Mouse (Mus musculus): ENCODE data around the gene Rpl23a.

Rpl23a gene

DNA sequence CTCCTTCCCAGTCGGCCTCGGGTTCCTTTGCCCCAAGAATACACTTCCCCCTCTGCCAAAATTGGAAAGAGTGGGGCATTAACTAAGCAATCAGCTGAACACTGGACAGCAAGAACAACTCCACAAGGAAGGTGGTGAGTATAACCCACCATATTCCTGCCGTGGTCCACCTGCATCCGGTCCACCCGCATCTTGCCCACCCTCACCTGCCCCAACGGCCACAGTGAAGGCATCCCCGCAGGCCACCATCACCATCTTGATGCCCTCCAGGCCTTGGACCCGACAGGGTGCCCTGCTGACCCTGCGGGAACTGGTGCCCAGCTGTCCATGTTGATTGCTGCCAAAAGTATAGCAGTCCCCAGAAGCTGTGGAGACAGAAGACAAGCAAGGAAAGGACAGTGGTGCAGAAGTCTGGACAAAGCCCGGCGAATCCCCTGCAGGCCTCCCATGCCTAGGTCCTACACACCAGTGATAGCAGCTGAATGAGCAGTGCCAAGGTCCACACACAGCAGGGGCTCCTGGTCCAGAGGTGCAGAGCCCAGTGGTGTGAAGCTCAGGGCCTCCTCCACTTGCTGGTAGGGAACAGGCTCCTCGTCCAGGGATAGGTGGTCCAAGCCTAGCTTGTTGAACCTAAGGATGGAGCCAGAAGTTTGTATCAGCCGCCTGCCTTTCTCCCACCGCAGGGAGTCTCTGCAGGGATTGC, 16.0 kb downstream of the Rpl23a start:
- DNase-seq (ENCODE audit: low spot score) = no peak

DNA sequence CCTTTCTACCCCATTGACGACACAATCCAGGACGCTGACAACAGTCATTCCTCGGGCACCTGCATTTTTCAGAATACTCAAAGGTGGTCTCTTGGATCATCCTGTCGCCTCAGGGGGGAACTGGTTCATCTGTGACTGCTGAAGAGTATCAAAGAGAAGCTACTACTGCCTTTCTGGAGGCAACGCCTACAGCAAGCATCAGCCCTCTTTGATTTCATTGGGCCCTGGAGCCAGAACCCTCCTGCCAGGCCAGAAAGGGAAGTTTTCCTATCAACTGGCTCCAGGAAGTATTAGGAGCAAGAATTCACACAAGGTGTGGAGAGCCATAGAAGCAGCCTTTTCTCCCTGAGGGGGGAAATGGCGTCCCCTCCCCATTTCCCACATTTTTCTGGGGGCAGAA, 16.7 kb downstream of the Rpl23a start:
- no peak for DNase-seq (ENCODE audit: low spot score)

GRCm38 (mm10) chr11:78166161-78166560, 17.2 kb downstream of the Rpl23a start:
- DNase-seq (ENCODE audit: low spot score) = no peak

- no peak for DNase-seq (ENCODE audit: low spot score)
These were observed 17.6 kb downstream of the Rpl23a start for GRCm38 (mm10) chr11:78165761-78166109.

DNA sequence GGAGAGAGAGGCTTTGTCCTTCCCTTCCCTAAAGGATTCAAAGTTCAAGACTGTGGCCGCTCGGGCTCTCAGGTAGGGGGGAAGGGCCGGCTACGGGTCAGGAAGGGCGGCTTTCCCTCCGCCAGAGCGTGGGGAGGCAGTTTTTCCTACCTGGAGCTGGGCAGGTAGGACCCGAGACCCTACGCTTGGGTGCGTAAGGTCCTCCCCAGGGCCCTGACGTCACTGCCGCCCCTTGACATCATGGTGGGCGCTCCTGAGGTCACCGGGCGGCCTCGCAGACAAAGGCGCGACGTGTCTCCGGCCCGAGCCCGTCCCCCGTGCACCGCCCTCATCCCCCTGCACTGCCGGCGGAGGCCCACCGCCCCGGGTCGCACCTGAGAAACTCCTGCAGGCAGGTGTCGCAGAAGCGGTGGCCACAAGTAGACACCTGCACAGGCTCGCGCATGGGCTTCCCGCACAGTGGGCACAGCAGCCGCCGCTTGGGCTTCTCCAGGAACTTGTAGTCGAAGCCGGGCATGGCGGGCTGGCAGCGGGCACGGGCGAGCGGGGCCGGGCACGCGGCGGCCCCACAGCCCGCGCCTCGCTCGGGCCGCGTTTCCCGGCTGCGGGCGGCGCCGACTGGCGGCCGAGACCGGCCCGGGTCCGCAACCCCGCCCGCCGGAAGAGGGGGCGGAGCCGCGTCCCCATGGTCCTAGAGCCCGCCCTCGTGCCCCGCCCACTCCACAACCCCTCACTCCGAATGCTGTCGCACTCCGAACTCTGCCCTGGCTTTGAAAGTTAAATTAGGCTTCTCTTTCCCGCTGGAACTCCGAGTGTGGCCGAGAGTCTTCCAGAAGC, 18.2 kb downstream of the Rpl23a start, which contains the start of gene Traf4:
TSS of gene Traf4 (minus strand) at position 666 of the 837 bp plus-strand sequence.
- DNase-seq (ENCODE audit: low spot score) = peak; percentile 86

DNA sequence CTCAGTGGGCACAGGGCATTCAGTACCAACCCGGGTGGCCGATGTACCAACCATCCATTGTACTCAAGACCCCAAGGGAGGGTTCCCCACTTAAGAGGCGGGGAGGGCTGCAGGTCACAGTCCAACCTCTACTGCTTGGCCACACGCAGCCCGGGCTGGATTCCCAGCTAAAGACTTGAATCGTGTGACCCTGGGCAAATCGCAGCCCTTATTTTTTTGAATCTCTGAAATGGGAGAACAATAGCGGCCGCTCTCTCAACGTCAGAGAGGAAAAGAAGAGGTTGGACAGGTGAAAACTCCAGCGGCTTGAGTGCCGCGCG, 18.8 kb downstream of the Rpl23a start:
- DNase-seq (ENCODE audit: low spot score) = no peak

DNA sequence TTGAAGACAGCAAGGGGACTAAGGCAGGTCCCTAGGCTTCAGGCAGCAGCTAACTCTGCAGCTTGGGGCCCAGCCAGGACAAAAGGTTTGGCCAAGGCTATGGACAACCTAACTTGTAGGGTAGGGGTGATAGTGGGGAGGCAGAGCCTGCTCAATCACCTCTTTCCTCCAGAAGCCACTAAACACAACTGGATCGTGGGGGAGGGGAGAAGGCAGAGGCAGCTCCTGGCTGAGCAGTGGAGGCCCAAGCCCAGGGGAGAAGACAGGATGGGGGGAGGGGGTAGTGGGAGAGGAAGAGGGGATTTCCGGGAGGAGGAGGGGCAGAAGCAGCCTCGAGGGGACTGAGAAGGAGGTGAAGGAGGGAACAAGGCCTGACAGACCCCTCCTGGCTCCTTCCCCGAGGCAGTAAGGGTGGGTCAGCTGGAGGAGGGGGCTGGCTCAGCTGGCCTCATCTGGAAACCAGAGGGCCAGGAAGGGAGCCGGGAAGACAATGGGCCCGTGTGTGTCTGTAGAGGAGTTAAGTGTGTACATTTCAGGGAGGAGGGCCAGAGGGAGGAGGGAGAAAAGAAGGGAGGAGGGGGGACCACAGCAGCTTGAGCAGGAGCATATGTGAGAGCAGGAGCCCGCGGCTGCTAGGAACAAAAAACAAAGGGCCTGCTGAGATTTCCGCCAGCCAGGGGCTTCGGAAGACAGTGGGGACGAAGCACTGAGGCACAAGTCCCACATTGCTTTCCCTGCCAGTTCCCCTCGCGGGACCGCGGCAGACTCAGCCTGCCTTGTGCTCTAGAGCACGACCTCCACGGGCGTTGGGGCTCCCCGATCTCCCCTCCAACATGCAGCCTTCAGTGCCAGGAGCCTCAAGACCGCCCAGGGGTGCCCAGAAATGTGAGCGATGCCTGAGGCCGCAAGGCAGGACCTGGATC, 19.4 kb downstream of the Rpl23a start:
- peak; percentile 67 for DNase-seq (ENCODE audit: low spot score)

DNA sequence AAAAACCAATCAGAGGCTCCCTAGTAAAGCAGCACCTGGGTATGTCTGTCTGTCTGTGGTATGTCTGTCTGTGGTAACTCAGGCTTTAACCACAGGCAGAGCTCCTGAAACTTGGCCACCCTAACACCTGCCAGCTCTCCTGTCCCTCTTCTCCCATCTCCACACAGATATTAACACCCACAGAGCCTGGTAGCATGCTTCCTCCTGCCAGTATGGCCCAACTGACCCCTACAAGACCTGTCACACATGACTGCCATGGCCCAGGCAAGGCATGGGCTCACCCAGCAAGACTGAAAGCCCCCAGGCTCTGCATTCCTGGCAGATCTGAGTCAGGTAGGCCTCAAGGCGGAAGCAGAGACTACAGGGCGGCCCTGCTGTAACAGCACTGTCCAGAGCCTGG, 20.3 kb downstream of the Rpl23a start:
- DNase-seq (ENCODE audit: low spot score) = no peak

DNA sequence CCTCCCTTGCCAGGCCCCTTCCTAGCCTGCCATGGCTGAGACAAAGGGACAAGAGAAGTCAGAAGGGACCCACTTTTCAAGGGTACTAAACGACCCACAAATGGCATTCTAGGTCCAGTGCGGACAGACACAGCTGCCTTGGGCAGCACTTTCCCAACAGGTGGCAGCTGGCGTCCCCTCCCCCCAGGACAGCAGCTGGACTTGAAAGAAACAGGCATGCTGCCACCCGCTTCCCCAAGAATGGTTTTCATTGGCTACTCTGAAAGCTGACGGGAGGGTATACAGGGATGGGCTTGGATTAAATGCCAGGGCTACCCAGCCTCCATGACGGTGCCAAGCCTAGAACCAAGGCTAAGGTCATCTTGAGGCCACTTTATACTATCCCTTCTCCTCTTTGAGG, 20.9 kb downstream of the Rpl23a start:
- no peak for DNase-seq (ENCODE audit: low spot score)

DNA sequence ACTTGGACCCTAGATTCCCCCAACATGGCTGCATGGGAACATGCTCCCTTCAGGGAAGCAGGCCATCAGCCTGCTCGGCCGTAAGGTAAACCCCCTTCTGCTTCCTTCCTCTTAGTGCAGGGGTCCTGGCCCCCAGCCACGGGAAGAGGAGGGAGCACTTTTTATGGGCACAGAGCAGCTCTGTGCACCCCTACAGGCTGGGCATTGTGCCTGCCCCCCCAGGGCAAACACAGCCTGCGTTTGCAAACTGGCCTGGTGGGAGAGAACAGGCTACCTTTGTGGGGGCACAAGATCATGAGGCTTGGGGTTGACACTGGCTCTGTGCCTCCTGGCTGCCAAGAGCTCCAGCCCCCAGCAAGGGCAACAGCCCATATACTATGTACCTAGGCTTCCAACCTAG, 21.4 kb downstream of the Rpl23a start:
- DNase-seq (ENCODE audit: low spot score) = no peak

DNA sequence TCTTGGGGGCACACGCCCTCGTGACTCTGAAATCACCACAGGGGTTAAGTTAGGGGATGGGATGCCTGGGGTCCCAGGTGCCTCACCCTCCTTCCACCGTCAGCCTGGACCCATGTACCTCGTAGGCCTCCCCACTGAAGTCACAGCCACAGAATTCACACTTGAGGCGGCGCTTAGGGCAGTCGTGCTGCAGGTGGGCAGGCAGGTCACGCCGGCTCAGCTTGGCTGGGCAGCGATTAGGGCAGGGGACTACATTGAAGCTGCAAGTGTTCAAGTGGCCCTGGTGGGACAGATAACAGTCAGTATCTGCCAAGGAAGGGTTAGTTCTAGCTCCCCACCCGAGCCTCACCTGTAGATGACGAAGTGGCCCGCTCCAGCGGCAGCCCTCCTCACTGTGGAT, 22.2 kb downstream of the Rpl23a start:
- no peak for DNase-seq (ENCODE audit: low spot score)

DNA sequence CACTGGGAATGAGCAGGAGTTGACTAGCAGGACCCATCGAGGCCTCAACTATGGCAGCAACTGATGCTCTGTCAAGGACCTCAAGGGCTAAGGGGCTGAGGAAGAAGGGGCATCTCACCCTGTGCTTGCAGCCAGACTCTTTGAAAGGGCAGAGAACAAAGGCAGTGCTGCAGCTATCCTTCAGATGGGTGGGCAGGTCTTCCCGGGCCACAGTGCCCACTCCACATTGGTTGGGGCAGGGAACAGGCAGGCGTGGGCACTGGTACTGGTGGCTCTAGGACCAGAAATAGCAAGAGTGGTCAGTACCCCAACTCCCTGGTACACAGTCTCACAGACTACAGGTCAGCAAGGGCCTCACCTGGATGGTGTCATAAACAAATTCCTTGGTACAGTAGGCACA, 22.7 kb downstream of the Rpl23a start:
- DNase-seq (ENCODE audit: low spot score) = no peak

GRCm38 (mm10) chr11:78160171-78160570, 23.2 kb downstream of the Rpl23a start:
- no peak for DNase-seq (ENCODE audit: low spot score)

DNA sequence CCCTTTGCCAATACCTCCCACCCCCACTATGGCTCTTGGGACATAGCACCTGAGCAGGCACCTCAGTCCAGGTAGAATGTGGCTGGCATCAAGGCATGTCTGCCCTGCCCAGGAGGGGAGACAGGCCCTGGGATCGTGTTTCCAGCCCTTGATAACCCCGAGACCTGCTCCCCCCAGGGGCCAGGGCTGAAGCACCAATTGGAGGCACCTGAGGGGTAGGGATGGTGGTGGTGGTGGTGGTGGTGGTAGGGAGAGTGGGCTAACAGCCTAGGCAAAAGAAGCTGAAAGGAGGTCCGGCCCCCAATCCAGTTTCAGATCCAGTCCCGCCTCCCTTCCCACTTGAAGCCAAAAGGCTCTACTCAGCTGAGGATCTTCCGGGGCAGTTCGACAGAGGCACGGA, 23.8 kb downstream of the Rpl23a start:
- DNase-seq (ENCODE audit: low spot score) = no peak

DNA sequence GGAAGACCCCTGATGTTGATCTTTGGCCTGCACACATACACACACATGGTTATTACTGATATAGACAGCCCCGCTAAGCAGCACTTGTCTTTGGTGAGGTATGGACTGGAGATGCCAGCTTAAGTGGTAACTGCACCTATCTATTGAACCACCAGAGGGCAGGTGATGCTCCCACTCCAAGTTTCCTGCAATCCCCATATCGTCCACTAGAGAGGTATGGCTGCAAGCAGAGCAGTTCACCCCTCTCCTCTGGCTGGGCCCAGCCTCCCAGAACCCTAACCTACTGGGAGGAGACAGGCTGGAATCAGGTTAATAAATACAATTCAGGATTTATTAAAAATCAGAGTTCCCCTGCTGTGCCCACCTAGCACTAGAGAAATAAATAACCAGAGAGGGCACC, 24.3 kb downstream of the Rpl23a start:
- DNase-seq (ENCODE audit: low spot score) = peak; percentile 89

DNA sequence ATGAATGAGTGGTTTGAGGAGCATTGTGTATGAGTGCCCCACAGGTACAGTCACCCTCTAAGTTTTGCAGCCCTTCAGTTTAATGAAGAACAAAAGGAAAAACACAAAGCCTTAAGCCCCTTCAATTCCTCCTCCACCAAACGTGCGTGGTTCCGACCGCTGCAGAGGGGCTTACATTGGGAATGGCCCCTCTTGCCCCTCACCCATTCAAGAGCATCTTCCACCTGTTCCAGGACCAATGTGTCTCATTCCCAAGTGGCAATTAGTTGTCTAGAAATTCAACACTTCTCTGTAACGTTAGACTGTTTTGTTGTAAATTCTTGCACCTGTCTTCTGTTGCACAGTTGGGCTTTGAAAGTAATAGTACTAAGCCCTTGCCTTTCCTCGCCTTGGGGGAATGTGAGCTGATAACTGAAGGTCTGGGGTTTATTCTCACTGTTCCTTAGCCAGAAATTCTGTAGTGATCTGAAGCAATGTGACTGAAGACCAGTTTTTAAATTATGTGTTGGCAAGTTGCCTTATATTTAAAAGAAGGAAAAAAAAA, 27.2 kb downstream of the Rpl23a start:
- DNase-seq (ENCODE audit: low spot score) = no peak

- no peak for DNase-seq (ENCODE audit: low spot score)
These were observed 27.7 kb downstream of the Rpl23a start for GRCm38 (mm10) chr11:78155674-78156073.

DNA sequence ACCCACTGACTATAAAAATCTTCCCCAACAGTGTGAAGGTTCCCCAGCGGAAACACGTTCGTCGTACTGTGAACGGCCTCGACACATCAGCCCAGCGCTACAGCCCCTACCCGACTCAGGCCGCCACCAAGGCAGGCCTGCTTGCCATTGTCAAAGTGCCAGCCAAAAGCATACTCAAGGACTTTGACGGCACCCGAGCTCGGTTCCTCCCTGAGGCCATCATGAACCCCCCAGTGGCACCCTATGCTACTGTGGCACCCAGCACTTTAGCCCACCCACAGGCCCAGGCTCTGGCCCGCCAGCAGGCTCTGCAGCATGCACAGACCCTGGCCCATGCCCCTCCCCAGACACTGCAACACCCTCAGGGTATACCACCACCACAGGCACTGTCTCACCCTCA, 29.6 kb downstream of the Rpl23a start:
- DNase-seq (ENCODE audit: low spot score) = no peak

DNA sequence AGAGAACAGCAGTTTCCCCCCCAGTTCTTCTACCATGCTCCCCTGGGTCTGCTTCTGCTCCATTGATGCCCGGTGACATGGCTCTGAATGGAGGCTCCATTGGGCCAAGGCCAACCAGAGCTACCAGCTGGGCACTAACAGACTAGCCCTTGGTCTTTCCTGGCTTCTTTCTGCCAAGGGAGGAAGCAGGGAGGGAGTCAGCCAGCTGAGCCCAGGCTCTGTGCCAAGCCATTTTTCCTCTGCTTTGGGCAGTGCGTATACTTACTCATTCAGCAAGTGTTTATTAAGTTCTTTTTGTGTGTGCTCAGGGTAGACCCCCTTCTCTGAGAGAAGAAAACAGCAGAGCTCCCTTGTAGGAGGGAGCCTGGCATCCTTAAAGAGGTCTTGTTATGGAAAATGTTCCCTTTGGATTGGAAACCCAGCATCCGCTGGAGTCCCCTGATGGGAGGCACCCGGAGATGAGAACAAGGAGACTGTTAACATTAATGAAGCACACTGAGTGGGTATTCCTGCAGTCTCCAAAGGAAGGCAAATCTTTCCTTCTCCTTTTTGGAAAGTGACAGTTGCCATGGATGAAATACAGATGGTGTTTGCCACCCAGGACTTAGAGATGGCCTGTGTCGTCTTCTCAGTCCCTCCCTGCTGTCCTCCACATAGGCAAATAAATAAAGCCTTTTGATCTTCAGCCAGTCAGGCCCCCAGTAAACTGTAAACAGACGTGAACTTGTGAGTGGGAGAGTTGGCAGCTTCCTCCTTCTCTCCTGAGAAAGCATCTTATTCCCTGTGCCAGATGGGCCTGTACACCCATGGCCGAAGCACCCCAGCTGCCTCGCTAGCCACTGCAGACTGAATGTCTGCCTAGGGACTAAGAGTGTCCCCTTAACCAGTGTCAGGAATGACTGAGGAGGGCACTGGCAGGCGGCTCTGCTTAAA, 30.8 kb downstream of the Rpl23a start:
- DNase-seq (ENCODE audit: low spot score) = peak; percentile 70

GRCm38 (mm10) chr11:78151161-78151560, 32.2 kb downstream of the Rpl23a start:
- no peak for DNase-seq (ENCODE audit: low spot score)
